Mouse (Mus musculus): ENCODE measurements around the gene Usp53. TPM values are rescaled to one million over a fixed set of nuclear protein-coding genes. Genes with fewer than 3 reads are reported as not detected.
A peak's percentile ranks its signal among the peaks of the same experiment; 100 is the strongest.

Gene Usp53
- polyA plus RNA-seq (2012; ENCODE audit: insufficient read depth, insufficient read length, missing spikeins), result 4.3 and 5.4 TPM in 2 replicates

GRCm38 (mm10) chr3:122984249-122985182 is at the start of gene Usp53:
Gene Usp53, minus strand, starts transcription at chr3:122984510.
- Histone ChIP-seq H3K4me3 (ENCODE audit: insufficient read depth, low read depth, low read length) (peak within 1 kb of the TSS; percentile 92), H3K27ac (replicated peaks; ENCODE audit: low read depth, low read length) (peak within 1 kb of the TSS; percentile 80), H3K4me1 (ENCODE audit: control insufficient read depth, insufficient read depth, insufficient read length, low read length) (no peaks in the 10 kb centered on the region)

- H3K4me3 ChIP-seq (ENCODE audit: insufficient read depth, low read depth, low read length), result no peak overlapping the region
- H3K27ac ChIP-seq (replicated peaks; ENCODE audit: low read depth, low read length), result no peak overlapping the region
- no peaks in the 10 kb centered on the region for H3K4me1 ChIP-seq (ENCODE audit: control insufficient read depth, insufficient read depth, insufficient read length, low read length)
These were observed 49.5 kb upstream of the Usp53 start for GRCm38 (mm10) chr3:123033804-123034203.

DNA sequence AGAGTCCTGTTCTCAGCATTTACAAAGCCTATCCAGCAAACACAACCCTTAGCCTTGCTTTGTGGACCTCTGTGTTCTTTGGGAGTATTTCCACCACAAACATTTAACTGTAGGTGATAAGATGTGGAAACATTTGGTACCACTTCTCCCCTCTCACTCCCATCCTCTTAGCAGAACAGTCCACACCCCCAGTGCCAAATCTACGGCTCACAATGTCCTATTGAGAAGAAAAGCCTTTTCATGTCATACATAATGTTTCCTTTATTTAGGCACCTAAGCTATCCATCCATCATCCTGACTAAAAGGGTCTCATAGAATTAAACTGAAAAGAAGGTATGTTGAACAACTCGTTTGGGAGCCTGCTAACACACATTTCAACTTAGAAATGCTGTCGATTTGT is 41.3 kb upstream of the Usp53 start:
- Histone ChIP-seq H3K27ac (replicated peaks; ENCODE audit: low read depth, low read length) (no peak overlapping the region), H3K4me3 (ENCODE audit: insufficient read depth, low read depth, low read length) (no peak overlapping the region), H3K4me1 (ENCODE audit: control insufficient read depth, insufficient read depth, insufficient read length, low read length) (no peaks in the 10 kb centered on the region)

GRCm38 (mm10) chr3:123024496-123025234 is 40.4 kb upstream of the Usp53 start:
- Histone ChIP-seq H3K27ac (replicated peaks; ENCODE audit: low read depth, low read length) (no peak overlapping the region), H3K4me3 (ENCODE audit: insufficient read depth, low read depth, low read length) (no peak overlapping the region), H3K4me1 (ENCODE audit: control insufficient read depth, insufficient read depth, insufficient read length, low read length) (no peaks in the 10 kb centered on the region)

GRCm38 (mm10) chr3:123018792-123019191 is 34.5 kb upstream of the Usp53 start:
- H3K27ac ChIP-seq (replicated peaks; ENCODE audit: low read depth, low read length), result no peak overlapping the region
- no peak overlapping the region for H3K4me3 ChIP-seq (ENCODE audit: insufficient read depth, low read depth, low read length)

DNA sequence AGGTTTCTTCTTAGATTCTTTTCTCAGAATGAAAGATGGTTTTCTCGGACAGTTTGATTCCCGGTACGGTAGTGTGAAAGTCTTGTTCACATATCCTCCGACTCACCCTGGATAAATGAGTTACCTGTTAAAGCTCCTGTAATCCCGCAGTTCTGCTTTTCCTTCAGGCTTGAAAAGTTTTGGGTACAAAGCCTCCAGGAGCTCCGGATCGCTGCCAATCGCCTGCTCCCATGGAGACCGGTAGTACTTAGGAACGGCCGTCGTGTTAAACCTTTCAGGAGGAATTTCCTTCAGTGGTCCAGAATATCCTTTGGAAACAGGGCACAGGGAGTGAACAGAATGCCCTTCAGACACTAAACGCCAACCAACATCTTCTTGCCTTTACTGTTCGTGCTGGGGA is 29.2 kb upstream of the Usp53 start:
- Histone ChIP-seq H3K27ac (replicated peaks; ENCODE audit: low read depth, low read length) (no peak overlapping the region), H3K4me3 (ENCODE audit: insufficient read depth, low read depth, low read length) (no peak overlapping the region), H3K4me1 (ENCODE audit: control insufficient read depth, insufficient read depth, insufficient read length, low read length) (no peaks in the 10 kb centered on the region)

More at GRCm38 (mm10) chr3:123018792-123019191, 34.5 kb upstream of the Usp53 start:
- H3K4me1 ChIP-seq (ENCODE audit: control insufficient read depth, insufficient read depth, insufficient read length, low read length), result no peaks in the 10 kb centered on the region

GRCm38 (mm10) chr3:123009417-123009816 is 25.1 kb upstream of the Usp53 start:
- H3K4me1 ChIP-seq (ENCODE audit: control insufficient read depth, insufficient read depth, insufficient read length, low read length), result no peaks in the 10 kb centered on the region
- no peak overlapping the region for H3K27ac ChIP-seq (replicated peaks; ENCODE audit: low read depth, low read length)
- H3K4me3 ChIP-seq (ENCODE audit: insufficient read depth, low read depth, low read length), result no peak overlapping the region

DNA sequence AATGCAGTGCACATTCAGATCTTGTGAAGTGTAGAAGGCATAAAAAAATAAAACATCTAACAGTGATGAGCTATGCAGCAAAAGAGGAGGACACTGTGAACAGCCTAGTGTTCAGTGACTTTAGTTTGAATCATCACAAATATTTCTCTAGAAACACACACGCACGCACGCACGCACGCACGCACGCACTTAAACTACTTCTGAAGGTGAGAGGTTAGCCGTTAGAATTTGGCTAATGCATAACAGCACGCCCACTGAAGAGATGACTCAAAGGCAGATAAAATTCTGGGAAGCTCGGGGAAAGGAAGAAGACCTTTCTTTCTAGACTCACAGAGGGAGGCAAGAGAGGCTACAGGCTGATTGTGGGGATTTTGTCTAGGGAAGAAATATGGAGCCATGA is 23.1 kb upstream of the Usp53 start:
- Histone ChIP-seq H3K4me3 (ENCODE audit: insufficient read depth, low read depth, low read length) (no peak overlapping the region), H3K27ac (replicated peaks; ENCODE audit: low read depth, low read length) (no peak overlapping the region)

DNA sequence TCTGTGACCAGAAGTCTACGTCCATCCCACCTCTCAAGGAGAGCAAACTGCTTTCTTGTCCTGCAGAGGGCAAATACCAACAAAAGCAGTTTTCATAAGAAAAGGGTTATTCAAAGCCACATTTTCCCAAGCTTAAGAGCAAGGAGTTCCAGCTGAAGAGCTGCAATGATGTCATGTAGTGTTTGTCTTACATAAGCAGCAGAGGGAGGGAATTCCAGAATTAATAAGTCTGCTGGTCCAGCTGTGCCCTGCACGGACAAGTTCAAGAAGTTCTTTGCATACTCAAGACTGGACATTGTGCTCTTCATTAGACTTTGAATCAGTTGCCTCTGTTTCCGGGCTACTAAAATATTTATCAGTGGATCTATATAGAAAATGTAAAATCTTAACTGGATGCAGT is 16.7 kb upstream of the Usp53 start:
- Histone ChIP-seq H3K4me1 (ENCODE audit: control insufficient read depth, insufficient read depth, insufficient read length, low read length) (no peaks in the 10 kb centered on the region), H3K4me3 (ENCODE audit: insufficient read depth, low read depth, low read length) (no peak overlapping the region), H3K27ac (replicated peaks; ENCODE audit: low read depth, low read length) (no peak overlapping the region)

More for the DNA sequence above, 23.1 kb upstream of the Usp53 start:
- H3K4me1 ChIP-seq (ENCODE audit: control insufficient read depth, insufficient read depth, insufficient read length, low read length), result no peaks in the 10 kb centered on the region

GRCm38 (mm10) chr3:122998511-122998910 is 14.2 kb upstream of the Usp53 start:
- no peak overlapping the region for H3K27ac ChIP-seq (replicated peaks; ENCODE audit: low read depth, low read length)
- H3K4me3 ChIP-seq (ENCODE audit: insufficient read depth, low read depth, low read length), result no peak overlapping the region
- no peaks in the 10 kb centered on the region for H3K4me1 ChIP-seq (ENCODE audit: control insufficient read depth, insufficient read depth, insufficient read length, low read length)

- Histone ChIP-seq H3K4me1 (ENCODE audit: control insufficient read depth, insufficient read depth, insufficient read length, low read length) (no peaks in the 10 kb centered on the region), H3K4me3 (ENCODE audit: insufficient read depth, low read depth, low read length) (no peak overlapping the region), H3K27ac (replicated peaks; ENCODE audit: low read depth, low read length) (no peak overlapping the region)
These were observed 12.7 kb upstream of the Usp53 start for GRCm38 (mm10) chr3:122996968-122997367.

- Histone ChIP-seq H3K4me1 (ENCODE audit: control insufficient read depth, insufficient read depth, insufficient read length, low read length) (no peaks in the 10 kb centered on the region), H3K4me3 (ENCODE audit: insufficient read depth, low read depth, low read length) (no peak overlapping the region), H3K27ac (replicated peaks; ENCODE audit: low read depth, low read length) (no peak overlapping the region)
These were observed 2.6 kb upstream of the Usp53 start for GRCm38 (mm10) chr3:122986906-122987305.

DNA sequence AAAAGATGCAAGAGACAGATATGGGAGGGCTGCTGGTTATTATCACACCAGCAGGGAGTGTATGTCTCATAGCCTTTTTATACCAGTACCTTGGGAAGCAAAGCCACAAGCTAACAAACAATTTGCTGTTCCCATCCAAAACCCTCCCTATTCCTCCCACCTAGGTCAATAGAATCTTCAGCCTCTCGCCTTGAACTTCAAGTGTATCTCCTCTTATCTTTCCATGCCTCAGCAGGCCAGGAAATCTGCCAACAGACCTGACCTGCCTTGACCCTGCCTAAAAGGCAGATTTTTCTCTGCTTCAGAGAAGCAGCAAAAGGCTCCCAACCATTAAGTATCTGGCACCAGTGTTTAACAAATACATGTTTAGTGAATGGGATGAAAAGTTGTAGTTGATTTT is 2.1 kb upstream of the Usp53 start:
- H3K4me1 ChIP-seq (ENCODE audit: control insufficient read depth, insufficient read depth, insufficient read length, low read length), result no peaks in the 10 kb centered on the region
- H3K4me3 ChIP-seq (ENCODE audit: insufficient read depth, low read depth, low read length), result no peak overlapping the region
- 0 out of 2 replicates have a peak overlapping the region, but pooled peaks have one; percentile 12 for H3K27ac ChIP-seq (replicated peaks; ENCODE audit: low read depth, low read length)

DNA sequence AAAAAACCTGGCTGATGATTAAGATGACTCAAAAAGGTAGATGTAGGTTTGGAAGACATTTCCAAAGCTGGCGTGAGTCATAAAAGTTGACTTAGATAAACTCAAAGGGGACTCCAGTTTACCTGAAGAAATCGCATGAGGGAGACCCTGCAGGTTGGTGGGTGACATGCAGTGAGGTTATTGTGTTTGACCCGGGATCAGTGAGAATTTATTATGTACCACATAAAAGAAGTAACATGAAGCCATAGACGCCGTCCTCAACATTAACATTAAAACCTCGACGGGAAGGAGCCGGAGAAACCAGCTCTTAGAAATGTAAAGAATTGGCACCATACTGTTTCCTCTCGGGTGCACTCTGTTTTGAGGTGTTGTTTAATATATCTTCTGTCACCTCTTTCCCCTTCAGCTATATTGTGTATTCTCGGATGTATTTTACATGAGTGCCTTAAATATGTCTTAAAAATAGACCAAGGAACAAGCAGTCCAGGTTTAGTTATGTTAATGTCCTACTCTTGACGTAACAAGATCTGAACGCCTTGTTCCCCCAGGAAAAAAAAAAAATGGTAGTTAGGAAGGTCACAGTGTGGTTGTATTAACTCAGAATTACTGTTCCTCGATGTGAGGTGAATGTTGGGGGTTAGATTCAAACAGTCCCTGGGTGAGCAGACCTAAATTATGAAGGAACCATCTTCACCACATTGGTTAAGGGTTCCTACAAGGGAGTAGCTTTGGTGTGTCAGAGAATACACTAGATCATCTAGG is 1.1 kb upstream of the Usp53 start:
- H3K27ac ChIP-seq (replicated peaks; ENCODE audit: low read depth, low read length), result no peak overlapping the region
- H3K4me1 ChIP-seq (ENCODE audit: control insufficient read depth, insufficient read depth, insufficient read length, low read length), result no peaks in the 10 kb centered on the region
- peak overlapping the region; percentile 92 for H3K4me3 ChIP-seq (ENCODE audit: insufficient read depth, low read depth, low read length)

DNA sequence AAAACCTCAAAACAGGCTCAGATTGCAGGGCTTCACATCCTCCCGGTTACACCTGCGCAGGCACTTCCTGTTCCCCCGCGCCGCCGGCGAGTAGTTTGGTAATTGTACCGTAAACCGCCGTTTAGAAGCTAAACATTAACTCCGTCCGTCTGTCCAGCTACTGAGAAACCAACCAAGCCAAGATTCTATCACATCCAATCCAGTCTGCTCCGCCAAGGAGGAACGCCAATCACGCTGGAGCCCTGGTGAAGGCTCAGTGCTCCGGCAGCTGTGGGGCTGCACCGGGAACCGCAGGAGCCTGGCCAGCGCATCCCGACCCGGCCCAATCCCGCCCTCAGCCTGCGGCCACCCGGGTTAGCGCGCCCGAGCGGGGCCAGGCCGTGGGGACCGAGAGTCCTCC is 461 bp downstream of the Usp53 start:
- Histone ChIP-seq H3K27ac (replicated peaks; ENCODE audit: low read depth, low read length) (peak overlapping the region; percentile 24), H3K4me1 (ENCODE audit: control insufficient read depth, insufficient read depth, insufficient read length, low read length) (no peaks in the 10 kb centered on the region), H3K4me3 (ENCODE audit: insufficient read depth, low read depth, low read length) (peak overlapping the region; percentile 88)

Measured in brown adipose tissue, adult 24 weeks (tissue).